Mouse (Mus musculus): ENCODE results near the gene Ap5b1. TPM values are rescaled to one million over a fixed set of nuclear protein-coding genes. Genes with fewer than 3 reads are reported as not detected.

The Ap5b1 gene
- polyA plus RNA-seq, 1 experiment from 2014 or later = 8.3 TPM

GRCm38 (mm10) chr19:5579971-5580370 is 12.1 kb downstream of the Ap5b1 start:
- POLR2A ChIA-PET = interaction anchor here (1.3 kb wide), 1 partner anchor 17 kb away, joined by 3 read pairs; no protein-coding TSS in a partner anchor
- no peak for TF ChIP-seq CTCF (IDR thresholded peaks at IDR 0.05)
- CTCF ChIA-PET = interaction anchor here (5.4 kb wide), 1 partner anchor 11 kb away, joined by 30 read pairs; the partner anchor contains the start of gene Ap5b1

GRCm38 (mm10) chr19:5580776-5581175 is 13.0 kb downstream of the Ap5b1 start:
- in situ Hi-C loops (cut with MboI; ENCODE audit: low pct_unique_long_range_greater_than_20kb) = no loop called here
- ATAC-seq = no peak
- CTCF ChIA-PET = interaction anchor here (1.0 to 5.4 kb wide), 2 partner anchors 12 to 52 kb away, joined by 3 to 30 read pairs; partner anchors contain the start of gene Ap5b1
- peaks cover 14% of the 10 kb centered on the region for H3K27me3 ChIP-seq
- TF ChIP-seq CTCF (IDR thresholded peaks at IDR 0.05) = no peak
- no peak for DNase-seq (ENCODE audit: low read depth, low spot score)
- POLR2A ChIA-PET = no interaction called here

More at GRCm38 (mm10) chr19:5579971-5580370, 12.1 kb downstream of the Ap5b1 start:
- ATAC-seq (no peak), DNase-seq (ENCODE audit: low read depth, low spot score) (no peak)
- H3K27me3 ChIP-seq = peaks cover 14% of the 10 kb centered on the region
- in situ Hi-C loops (cut with MboI; ENCODE audit: low pct_unique_long_range_greater_than_20kb) = no loop called here

- no peak for TF ChIP-seq CTCF (IDR thresholded peaks at IDR 0.05)
- peaks cover 17% of the 10 kb centered on the region for H3K27me3 ChIP-seq
- in situ Hi-C loops (cut with MboI; ENCODE audit: low pct_unique_long_range_greater_than_20kb) = no loop called here
- ATAC-seq (no peak), DNase-seq (ENCODE audit: low read depth, low spot score) (no peak)
- CTCF ChIA-PET = interaction anchor here (1.0 to 5.4 kb wide), 2 partner anchors 13 to 53 kb away, joined by 3 to 30 read pairs; partner anchors contain the start of gene Ap5b1
- POLR2A ChIA-PET = no interaction called here
These were observed 14.2 kb downstream of the Ap5b1 start for GRCm38 (mm10) chr19:5581995-5582394.

- H3K27me3 ChIP-seq = peaks cover 4% of the 10 kb centered on the region
- in situ Hi-C loops (cut with MboI; ENCODE audit: low pct_unique_long_range_greater_than_20kb) = no loop called here
- CTCF ChIA-PET = interaction anchor here (1.0 to 1.8 kb wide), 3 partner anchors 16 to 43 kb away, joined by 3 to 8 read pairs (median 3); no protein-coding TSS in a partner anchor
- POLR2A ChIA-PET = no interaction called here
- DNase-seq (ENCODE audit: low read depth, low spot score) (no peak), ATAC-seq (no peak)
- no peak for TF ChIP-seq CTCF (IDR thresholded peaks at IDR 0.05)
These were observed 21.3 kb downstream of the Ap5b1 start for GRCm38 (mm10) chr19:5589159-5589558.

- in situ Hi-C loops (cut with MboI; ENCODE audit: low pct_unique_long_range_greater_than_20kb) = no loop called here
- H3K27me3 ChIP-seq = peaks cover 8% of the 10 kb centered on the region
- ChIA-PET CTCF (no interaction called here), POLR2A (no interaction called here)
- no peak for TF ChIP-seq CTCF (IDR thresholded peaks at IDR 0.05)
- DNase-seq (ENCODE audit: low read depth, low spot score) (no peak), ATAC-seq (no peak)
These were observed 24.1 kb downstream of the Ap5b1 start for GRCm38 (mm10) chr19:5591888-5592287.

- ATAC-seq (no peak), DNase-seq (ENCODE audit: low read depth, low spot score) (no peak)
- no peak for TF ChIP-seq CTCF (IDR thresholded peaks at IDR 0.05)
- peaks cover 8% of the 10 kb centered on the region for H3K27me3 ChIP-seq
- ChIA-PET CTCF (no interaction called here), POLR2A (interaction anchor here (1.4 kb wide), 1 partner anchor 14 kb away, joined by 3 read pairs; no protein-coding TSS in a partner anchor)
- in situ Hi-C loops (cut with MboI; ENCODE audit: low pct_unique_long_range_greater_than_20kb) = no loop called here
These were observed 31.4 kb downstream of the Ap5b1 start for GRCm38 (mm10) chr19:5599224-5599623.

GRCm38 (mm10) chr19:5601752-5602541 is 34.1 kb downstream of the Ap5b1 start, which contains the start of gene Rnaseh2c:
Gene Rnaseh2c (plus strand): TSS chr19:5601873.
- TF ChIP-seq CTCF (IDR thresholded peaks at IDR 0.05) = no peak
- in situ Hi-C loops (cut with MboI; ENCODE audit: low pct_unique_long_range_greater_than_20kb) = no loop called here
- POLR2A ChIA-PET = interaction anchor here (1.0 kb wide), 1 partner anchor 158 kb away, joined by 4 read pairs; no protein-coding TSS in a partner anchor
- CTCF ChIA-PET = interaction anchor here (1.7 kb wide), 1 partner anchor 34 kb away, joined by 6 read pairs; the partner anchor contains the start of gene Ap5b1
- ATAC-seq (peak; percentile 70), DNase-seq (ENCODE audit: low read depth, low spot score) (peak; percentile 41)
- H3K27me3 ChIP-seq = no peaks in the 10 kb centered on the region

- DNase-seq (ENCODE audit: low read depth, low spot score) (no peak), ATAC-seq (no peak)
- no peak for TF ChIP-seq CTCF (IDR thresholded peaks at IDR 0.05)
- H3K27me3 ChIP-seq = no peaks in the 10 kb centered on the region
- in situ Hi-C loops (cut with MboI; ENCODE audit: low pct_unique_long_range_greater_than_20kb) = no loop called here
- POLR2A ChIA-PET = interaction anchor here (0.7 to 1.3 kb wide), 2 partner anchors 35 to 122 kb away, joined by 4 to 5 read pairs; partner anchors contain the start of genes Ap5b1 and Ehbp1l1
- CTCF ChIA-PET = interaction anchor here (1.7 kb wide), 1 partner anchor 36 kb away, joined by 6 read pairs; the partner anchor contains the start of gene Ap5b1
These were observed 35.8 kb downstream of the Ap5b1 start for GRCm38 (mm10) chr19:5603664-5604063.

GRCm38 (mm10) chr19:5605126-5605525 is 37.3 kb downstream of the Ap5b1 start:
- H3K27me3 ChIP-seq = no peaks in the 10 kb centered on the region
- ATAC-seq (no peak), DNase-seq (ENCODE audit: low read depth, low spot score) (no peak)
- no peak for TF ChIP-seq CTCF (IDR thresholded peaks at IDR 0.05)
- POLR2A ChIA-PET = interaction anchor here (1.2 kb wide), 1 partner anchor 32 kb away, joined by 3 read pairs; the partner anchor contains the start of gene Rela
- CTCF ChIA-PET = no interaction called here
- in situ Hi-C loops (cut with MboI; ENCODE audit: low pct_unique_long_range_greater_than_20kb) = no loop called here

- DNase-seq (ENCODE audit: low read depth, low spot score) (no peak), ATAC-seq (no peak)
- POLR2A ChIA-PET = interaction anchor here (1.2 kb wide), 1 partner anchor 31 kb away, joined by 3 read pairs; the partner anchor contains the start of gene Rela
- CTCF ChIA-PET = interaction anchor here (1.1 kb wide), 1 partner anchor 38 kb away, joined by 3 read pairs; the partner anchor contains the start of gene Ap5b1
- no peaks in the 10 kb centered on the region for H3K27me3 ChIP-seq
- no peak for TF ChIP-seq CTCF (IDR thresholded peaks at IDR 0.05)
- in situ Hi-C loops (cut with MboI; ENCODE audit: low pct_unique_long_range_greater_than_20kb) = no loop called here
These were observed 38.4 kb downstream of the Ap5b1 start for GRCm38 (mm10) chr19:5606196-5606595.

Data from Patski (cell line).